Mouse (Mus musculus) kidney, adult 2 months (tissue): ENCODE results near the gene Top3a.

Experiments used
- CTCF ChIP-seq: fragments of 200-500 bp; conservative IDR thresholded peaks from 2 replicates; pipeline ENCODE4 v1.5.1; 2011; ENCODE audit warnings: low read depth, mild to moderate bottlenecking, control low read depth, low read length, moderate library complexity, mixed read lengths; ENCODE audit not compliant: insufficient read depth, insufficient read length
- POLR2A ChIP-seq: fragments of 200-500 bp; IDR thresholded peaks from one replicate; pipeline ENCODE4 v1.6.1; 2011; ENCODE audit warnings: low read depth, low read length, control low read depth

GRCm38 (mm10) chr11:60784179-60784922, 7.2 kb upstream of the Top3a start:
- TF ChIP-seq CTCF (no peak), POLR2A (no peak)
